Mouse (Mus musculus) midbrain, embryonic 16.5 days (tissue): ENCODE data around the gene Pdpk1. TPM values are rescaled to one million over a fixed set of nuclear protein-coding genes. Genes with fewer than 3 reads are reported as not detected.
"Not testable (repeated sequence)": the region's sequence is repeated elsewhere in the genome, so short reads cannot be mapped to it uniquely, and the experiment has no call there.

Experiments used
- ATAC-seq: fragments of 200-750 bp; cut with Nextera tagmentation; 2 replicates; pipeline ENCODE4 v1.8.0; 2017; ENCODE audit warnings: moderate TSS enrichment
- H3K27ac ChIP-seq: fragments of 300-500 bp; sonication (generic); 2 replicates; pipeline ENCODE4 v1.5.1; 2014; ENCODE audit warnings: mild to moderate bottlenecking, low read length, mixed read lengths
- H3K27me3 ChIP-seq: fragments of 300-500 bp; sonication (generic); 2 replicates; pipeline ENCODE4 v1.6.1; 2014; ENCODE audit warnings: low read depth, low read length, mixed read lengths; ENCODE audit not compliant: control insufficient read depth, insufficient read depth
- H3K36me3 ChIP-seq: fragments of 300-500 bp; sonication (generic); 2 replicates; pipeline ENCODE4 v1.6.1; 2014; ENCODE audit warnings: mild to moderate bottlenecking, low read length, moderate library complexity, mixed read lengths; ENCODE audit not compliant: control insufficient read depth, insufficient read depth
- H3K4me1 ChIP-seq: fragments of 300-500 bp; sonication (generic); 2 replicates; pipeline ENCODE4 v1.6.1; 2014; ENCODE audit warnings: mild to moderate bottlenecking, low read length, mixed read lengths; ENCODE audit not compliant: control insufficient read depth, insufficient read depth
- H3K4me2 ChIP-seq: fragments of 300-500 bp; sonication (generic); 2 replicates; pipeline ENCODE4 v1.6.1; 2014; ENCODE audit warnings: mild to moderate bottlenecking, low read length, mixed read lengths
- H3K4me3 ChIP-seq: fragments of 300-500 bp; sonication (generic); 2 replicates; pipeline ENCODE4 v1.5.1; 2014; ENCODE audit warnings: low read depth, mild to moderate bottlenecking, low read length, moderate library complexity, mixed read lengths
- H3K9ac ChIP-seq: fragments of 300-500 bp; sonication (generic); 2 replicates; pipeline ENCODE4 v1.6.1; 2014; ENCODE audit warnings: low read depth, low read length, mixed read lengths
- H3K9me3 ChIP-seq: fragments of 300-500 bp; sonication (generic); replicated peaks from 2 replicates; pipeline ENCODE4 v1.6.1; 2014; ENCODE audit warnings: mild to moderate bottlenecking, low read length, mixed read lengths; ENCODE audit not compliant: control insufficient read depth, poor library complexity, severe bottlenecking
- WGBS: fragments of 180-500 bp; shearing (Covaris S2); extraction: QIAGEN DNeasy Blood & Tissue Kit; methylation state at CpG from one replicate; pipeline ENCODE4 v1.1.7; 2014; 5-methylcytosine and 5-hydroxymethylcytosine counted together
- polyA plus RNA-seq: library from polyadenylated mRNA; unstranded; fragments of >200 nt; fragmentation: Nextera tagmentation; extraction: Ambion mirVana; gene quantifications from 2 replicates; pipeline ENCODE4 v1.2.1, GENCODE M21; 2015

The Pdpk1 gene
- polyA plus RNA-seq, 1 experiment from 2014 or later, result 69.2 TPM

DNA sequence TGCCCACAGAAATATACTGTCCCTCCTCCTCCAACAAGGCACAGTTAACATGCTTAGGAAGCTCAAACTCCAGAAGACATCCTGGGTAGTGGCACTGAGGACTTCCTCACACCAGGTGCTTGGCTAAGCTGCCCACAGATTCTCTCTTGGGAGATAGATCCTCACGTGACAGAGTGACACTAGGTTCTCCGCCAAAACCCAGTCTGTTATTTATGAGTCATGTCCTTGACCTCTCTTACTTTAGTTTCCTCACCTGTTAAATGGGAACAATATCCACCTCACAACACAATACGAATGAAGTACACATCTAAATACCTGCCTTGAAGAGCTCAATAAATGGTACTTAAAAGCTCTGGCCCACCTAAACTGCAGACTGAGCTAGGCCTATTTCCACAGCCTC is 11.5 kb downstream of the Pdpk1 start:
- Histone ChIP-seq H3K27ac (no peak overlapping the region), H3K9ac (no peak overlapping the region), H3K4me3 (no peak overlapping the region), H3K4me1 (peaks cover 20% of the 10 kb centered on the region), H3K36me3 (no peaks in the 10 kb centered on the region), H3K4me2 (no peak overlapping the region), H3K27me3 (no peaks in the 10 kb centered on the region), H3K9me3 (no peaks in the 10 kb centered on the region)
- no peak for ATAC-seq
- 91% methylated on average over 3 of the region's 3 CpGs for WGBS

DNA sequence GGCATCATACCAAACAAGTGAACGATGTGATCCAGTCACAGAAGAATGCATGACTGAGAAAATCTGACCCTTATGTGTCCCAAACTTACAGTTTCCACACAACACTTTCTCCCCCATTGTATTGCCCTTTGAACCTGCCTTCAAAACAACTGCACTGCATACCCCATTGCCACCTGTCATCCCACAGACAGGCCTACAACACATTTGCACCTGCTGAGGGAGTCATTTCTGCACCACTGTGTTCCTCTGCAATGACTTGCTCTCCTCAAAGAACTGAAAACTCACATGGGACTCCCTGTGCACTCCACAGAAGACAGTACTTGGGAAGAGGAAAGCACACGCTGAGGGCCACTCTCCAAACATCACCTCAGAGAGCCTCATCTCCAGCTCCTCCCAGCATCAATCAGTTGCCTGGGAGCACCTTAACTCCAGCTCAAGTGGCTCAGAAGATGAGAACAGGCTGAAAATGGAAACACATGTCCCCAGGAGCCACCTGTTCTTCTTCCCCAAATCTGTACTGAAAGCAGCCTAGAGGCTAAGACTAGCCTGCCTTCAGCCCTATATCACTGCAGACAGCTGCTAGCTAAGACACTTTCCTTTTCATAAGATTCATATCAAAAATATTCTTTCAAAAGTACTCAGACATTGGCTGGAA is 13.4 kb downstream of the Pdpk1 start:
- Histone ChIP-seq H3K9me3 (no peaks in the 10 kb centered on the region), H3K36me3 (no peaks in the 10 kb centered on the region), H3K9ac (no peak overlapping the region), H3K4me1 (peaks cover 17% of the 10 kb centered on the region), H3K4me3 (no peak overlapping the region), H3K4me2 (no peak overlapping the region), H3K27ac (no peak overlapping the region), H3K27me3 (no peaks in the 10 kb centered on the region)
- 82% methylated on average over 2 of the region's 2 CpGs for WGBS
- no peak for ATAC-seq

DNA sequence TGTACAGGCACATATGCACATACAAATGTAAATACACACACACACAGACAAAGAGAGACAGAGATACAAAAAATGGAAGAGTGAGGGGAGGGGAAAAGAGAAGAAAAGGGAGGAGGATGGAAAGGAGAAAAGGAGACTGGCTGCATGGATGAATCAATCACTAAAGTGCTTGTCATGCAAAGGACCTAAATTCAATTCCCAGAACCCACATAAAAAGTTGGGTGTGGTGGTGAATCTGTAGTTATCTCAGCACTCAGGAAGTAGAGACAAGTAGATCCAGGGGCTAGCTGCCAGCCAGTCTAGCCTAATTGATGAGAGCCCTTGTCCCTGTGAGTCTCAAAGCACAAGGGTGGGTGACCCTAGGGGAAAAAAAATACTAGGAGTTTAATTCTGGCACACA is 16.7 kb downstream of the Pdpk1 start:
- Histone ChIP-seq H3K36me3 (no peaks in the 10 kb centered on the region), H3K4me3 (no peak overlapping the region)

DNA sequence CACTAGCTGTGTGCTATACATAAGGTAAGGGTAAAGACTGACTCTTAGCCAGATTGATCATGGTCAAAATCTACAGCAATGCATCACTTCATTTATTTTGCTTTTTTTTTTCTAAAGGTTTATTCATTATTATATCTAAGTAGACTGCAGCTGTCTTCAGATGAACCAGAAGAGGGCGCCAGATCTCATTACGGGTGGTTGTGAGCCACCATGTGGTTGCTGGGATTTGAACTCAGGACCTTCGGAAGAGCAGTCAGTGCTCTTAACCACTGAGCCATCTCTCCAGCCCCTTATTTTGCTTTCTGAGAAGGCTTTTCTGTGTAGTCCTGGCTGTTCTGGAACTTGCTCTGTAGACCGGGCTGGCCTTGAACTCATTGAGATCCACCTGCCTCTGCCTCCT is 17.8 kb downstream of the Pdpk1 start:
- not testable (repeated sequence) for H3K9ac ChIP-seq, H3K9me3 ChIP-seq, H3K4me2 ChIP-seq, H3K4me3 ChIP-seq, ATAC-seq, H3K27me3 ChIP-seq, H3K36me3 ChIP-seq, H3K27ac ChIP-seq, H3K4me1 ChIP-seq
- WGBS, result 84% methylated on average over 4 of the region's 4 CpGs

More for the DNA sequence above, 16.7 kb downstream of the Pdpk1 start:
- Histone ChIP-seq H3K27ac (no peak overlapping the region), H3K4me1 (no peaks in the 10 kb centered on the region), H3K4me2 (no peak overlapping the region), H3K27me3 (no peaks in the 10 kb centered on the region), H3K9ac (no peak overlapping the region), H3K9me3 (no peaks in the 10 kb centered on the region)
- ATAC-seq, result no peak

DNA sequence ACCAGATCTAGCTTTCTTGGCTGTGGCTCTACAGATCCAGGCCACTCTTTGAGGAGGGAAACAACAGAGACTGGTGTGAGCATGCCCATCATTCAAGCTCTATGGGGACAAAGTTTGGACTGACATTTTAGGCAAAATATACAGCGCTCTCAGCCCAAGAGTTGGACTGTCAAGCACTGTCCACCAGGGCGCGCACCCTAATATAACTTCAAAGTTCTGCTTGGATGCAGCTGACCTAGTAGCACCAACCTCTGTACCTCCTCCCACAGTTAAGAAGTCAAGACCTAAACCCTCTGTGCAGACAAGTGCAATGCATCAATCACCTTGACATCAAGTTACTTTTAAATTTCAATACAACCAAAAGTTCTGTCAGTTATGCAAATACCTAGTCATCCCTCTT is 19.2 kb downstream of the Pdpk1 start:
- Histone ChIP-seq H3K27ac (no peak overlapping the region), H3K27me3 (no peaks in the 10 kb centered on the region), H3K9ac (no peak overlapping the region), H3K4me3 (no peak overlapping the region), H3K4me2 (no peak overlapping the region), H3K4me1 (no peaks in the 10 kb centered on the region), H3K9me3 (no peaks in the 10 kb centered on the region), H3K36me3 (no peaks in the 10 kb centered on the region)
- WGBS, result 79% methylated on average over 3 of the region's 3 CpGs
- ATAC-seq, result no peak

DNA sequence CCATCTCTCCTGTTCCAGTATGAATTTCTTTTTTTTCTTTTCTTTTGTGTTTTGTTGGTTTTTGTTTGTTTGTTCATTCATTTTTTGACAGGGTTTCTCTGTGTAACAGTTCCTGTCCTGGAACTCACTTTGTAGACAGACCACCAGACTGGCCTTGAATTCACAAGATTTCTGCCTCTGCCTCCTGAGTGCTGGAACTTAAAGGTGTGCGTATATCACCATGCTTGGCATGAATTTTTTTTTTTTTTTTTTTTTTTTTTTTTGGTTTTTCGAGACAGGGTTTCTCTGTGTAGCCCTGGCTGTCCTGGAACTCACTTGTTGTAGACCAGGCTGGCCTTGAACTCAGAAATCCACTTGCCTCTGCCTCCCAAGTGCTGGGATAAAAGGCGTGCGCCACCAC is 21.5 kb downstream of the Pdpk1 start:
- H3K27ac ChIP-seq, H3K4me3 ChIP-seq, H3K4me1 ChIP-seq, H3K4me2 ChIP-seq, H3K36me3 ChIP-seq, H3K9ac ChIP-seq, ATAC-seq, H3K9me3 ChIP-seq, H3K27me3 ChIP-seq: not testable (repeated sequence)
- 84% methylated on average over 4 of the region's 4 CpGs for WGBS

DNA sequence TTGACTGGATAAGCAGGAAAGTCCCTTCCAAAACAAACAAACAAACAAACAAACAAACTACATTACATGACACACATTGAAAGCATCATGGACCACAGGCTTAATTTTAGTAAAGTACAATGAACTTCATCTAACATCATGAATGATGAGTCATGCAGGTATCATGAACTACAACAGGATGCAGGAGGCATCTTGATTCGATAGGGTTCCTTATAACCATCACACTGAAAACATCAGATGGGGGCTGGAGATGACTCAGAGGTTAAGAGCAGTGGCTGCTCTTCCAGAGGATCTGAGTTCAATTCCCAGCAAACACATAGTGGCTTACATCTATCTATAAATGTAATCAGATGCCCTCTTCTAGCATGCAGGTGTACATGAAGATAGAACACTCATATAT is 23.1 kb downstream of the Pdpk1 start:
- WGBS, result 97% methylated on average over 1 of the region's 1 CpGs
- Histone ChIP-seq H3K4me2 (no peak overlapping the region), H3K9me3 (no peaks in the 10 kb centered on the region), H3K36me3 (no peaks in the 10 kb centered on the region), H3K4me1 (no peaks in the 10 kb centered on the region), H3K4me3 (no peak overlapping the region), H3K9ac (no peak overlapping the region), H3K27ac (no peak overlapping the region), H3K27me3 (no peaks in the 10 kb centered on the region)
- ATAC-seq, result no peak

DNA sequence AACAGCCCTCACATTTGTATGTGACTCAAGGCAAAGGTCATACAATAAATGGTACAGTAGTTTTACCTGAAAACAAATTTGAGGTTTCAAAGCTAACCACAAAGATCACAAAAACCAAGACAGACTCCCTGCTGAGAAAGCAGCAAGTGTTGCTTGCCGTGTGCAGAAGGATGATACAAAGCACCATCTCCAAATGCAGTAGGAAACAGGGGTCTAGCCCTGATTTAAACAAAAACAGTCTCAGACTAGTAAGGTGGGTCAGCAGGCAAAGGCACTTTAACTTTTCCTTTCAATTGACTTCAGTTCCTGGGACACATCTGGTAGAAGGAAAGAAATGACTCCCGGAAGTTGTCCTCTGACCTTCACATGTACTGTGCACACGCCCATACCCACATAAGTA is 23.9 kb downstream of the Pdpk1 start:
- no peak overlapping the region for H3K4me2 ChIP-seq
- H3K4me3 ChIP-seq, result no peak overlapping the region
- H3K9me3 ChIP-seq, result no peaks in the 10 kb centered on the region
- H3K9ac ChIP-seq, result no peak overlapping the region
- WGBS, result 83% methylated on average over 3 of the region's 3 CpGs
- H3K36me3 ChIP-seq, result no peaks in the 10 kb centered on the region
- ATAC-seq, result no peak
- no peaks in the 10 kb centered on the region for H3K4me1 ChIP-seq
- H3K27ac ChIP-seq, result no peak overlapping the region
- H3K27me3 ChIP-seq, result no peaks in the 10 kb centered on the region

DNA sequence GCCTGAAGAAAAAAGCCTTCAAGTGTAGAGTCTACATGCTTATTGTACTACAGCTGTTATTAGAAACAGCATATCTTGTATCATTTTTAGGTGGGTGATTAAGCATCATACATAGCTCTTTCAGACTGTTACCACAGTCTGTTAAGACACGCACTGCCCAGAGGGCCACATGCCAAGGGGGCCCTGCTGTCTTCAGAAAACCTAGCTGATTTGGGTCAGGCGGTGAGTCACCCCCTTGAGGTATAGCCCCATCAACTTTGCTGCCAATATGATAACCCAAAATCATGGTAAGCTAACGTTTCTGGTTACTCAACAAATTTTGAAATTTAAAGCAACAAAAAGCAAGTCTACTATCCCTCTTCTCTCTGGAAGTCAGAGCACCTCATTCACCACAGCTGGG is 31.3 kb downstream of the Pdpk1 start:
- no peaks in the 10 kb centered on the region for H3K27me3 ChIP-seq
- H3K9ac ChIP-seq, result no peak overlapping the region
- no peak overlapping the region for H3K4me3 ChIP-seq
- peaks cover 7% of the 10 kb centered on the region for H3K4me1 ChIP-seq
- WGBS, result 92% methylated on average over 3 of the region's 3 CpGs
- no peak overlapping the region for H3K4me2 ChIP-seq
- no peaks in the 10 kb centered on the region for H3K9me3 ChIP-seq
- no peak for ATAC-seq
- no peaks in the 10 kb centered on the region for H3K36me3 ChIP-seq
- no peak overlapping the region for H3K27ac ChIP-seq
